ENCODE assay signal across 9 mouse cellular contexts in the genomic region with DNA sequence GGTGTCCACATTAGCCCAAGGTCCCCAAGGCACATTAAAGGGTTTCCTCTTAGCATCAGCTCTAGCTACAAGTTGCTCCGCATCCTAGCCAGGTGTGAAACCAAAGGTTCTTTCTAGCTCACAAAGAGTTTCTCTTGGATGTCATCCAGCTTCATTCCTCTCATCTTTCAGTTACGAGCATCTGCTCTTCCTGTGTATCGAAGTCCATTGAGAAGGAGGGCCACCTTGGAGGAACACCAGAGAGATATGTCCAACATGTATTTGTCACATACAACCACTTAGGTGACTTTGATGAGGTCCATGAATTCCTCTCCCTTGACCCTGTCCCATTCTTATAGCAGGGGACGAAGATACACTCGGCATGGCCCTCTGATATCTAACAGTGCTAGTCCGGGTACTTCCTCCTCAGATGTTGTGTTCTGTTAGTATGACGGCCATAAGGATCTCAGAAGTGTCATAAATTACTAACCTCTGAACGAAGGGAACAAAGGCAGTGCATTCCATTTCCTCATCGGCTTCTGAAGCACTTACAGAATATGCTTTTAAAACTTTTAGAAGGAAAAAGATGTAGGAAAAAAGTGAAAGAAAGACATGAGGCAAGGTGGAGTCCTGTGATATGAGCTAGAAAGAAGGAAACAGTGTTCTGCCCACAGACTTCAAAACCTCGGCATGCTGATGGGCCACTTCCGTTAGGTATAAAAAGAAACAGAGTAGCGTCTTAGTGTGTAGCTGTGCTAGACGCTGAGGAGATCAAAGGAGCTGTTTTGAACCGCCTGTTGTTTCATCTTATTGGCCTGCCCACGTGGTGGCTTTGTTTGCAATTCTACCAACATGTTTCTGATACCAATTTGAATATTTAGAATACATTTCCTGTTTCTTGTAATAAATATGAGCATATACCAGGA.
DNase-seq lines count a peak whose midpoint lies in the region; ATAC-seq and TF ChIP-seq lines count a peak whose summit lies in the region.
"Had no signal": no experiment of that assay in that cellular context is flagged by ENCODE, and none has a peak within 500 bp of the region (broad histone marks: within the 10 kb centered on the region; RNA-seq: fewer than 3 reads in every experiment).

No protein-coding gene starts in this region.

- WGBS in stomach, embryonic 15.5 days, result 69% methylated on average over 15 of the region's 15 CpGs
- WGBS in stomach, postnatal 0 days, result 71% methylated on average over 15 of the region's 15 CpGs
- whole genome bisulfite sequencing in large intestine, adult 2 months, result 22% methylated on average over 15 of the region's 15 CpGs
- WGBS in embryonic facial prominence, embryonic 10.5 days, result 85% methylated on average over 15 of the region's 15 CpGs

- H3K9ac ChIP-seq in stomach, embryonic 15.5 days, result no peak overlapping the region
- H3K9ac ChIP-seq in stomach, postnatal 0 days (ENCODE audit: low read length), result no peak overlapping the region

- peaks cover 6% of the 10 kb centered on the region; the same call in 1 of the 2 replicates for H3K4me1 ChIP-seq in stomach, embryonic 15.5 days
- peaks cover 3% of the 10 kb centered on the region; the same call in 1 of the 2 replicates for H3K4me1 ChIP-seq in stomach, postnatal 0 days (replicated peaks; ENCODE audit: control insufficient read depth, insufficient read depth)
- H3K4me1 ChIP-seq in embryonic facial prominence, embryonic 10.5 days, result peaks cover 29% of the 10 kb centered on the region

- ATAC-seq in stomach, embryonic 15.5 days (ENCODE audit: insufficient read depth, low FRiP score, low read depth), result no peak
- no peak for ATAC-seq in stomach, postnatal 0 days (ENCODE audit: low FRiP score, low TSS enrichment)
- peak; percentile 68 for ATAC-seq in megakaryocyte progenitor cell, adult 5-6 weeks (replicated peaks; ENCODE audit: poor library complexity)

- no peaks in the 10 kb centered on the region for H3K27me3 ChIP-seq in stomach, embryonic 15.5 days (replicated peaks)
- no peaks in the 10 kb centered on the region for H3K27me3 ChIP-seq in stomach, postnatal 0 days (ENCODE audit: control insufficient read depth, insufficient read depth, low read length)
- H3K27me3 ChIP-seq in embryonic facial prominence, embryonic 10.5 days (replicated peaks; ENCODE audit: low read depth, poor library complexity, severe bottlenecking), result no peaks in the 10 kb centered on the region

- no peaks in the 10 kb centered on the region for H3K9me3 ChIP-seq in stomach, embryonic 15.5 days
- no peaks in the 10 kb centered on the region for H3K9me3 ChIP-seq in stomach, postnatal 0 days (ENCODE audit: control insufficient read depth, low read length)
- H3K9me3 ChIP-seq in embryonic facial prominence, embryonic 10.5 days, result no peaks in the 10 kb centered on the region

- no peaks in the 10 kb centered on the region for H3K36me3 ChIP-seq in stomach, embryonic 15.5 days
- no peaks in the 10 kb centered on the region for H3K36me3 ChIP-seq in stomach, postnatal 0 days (ENCODE audit: control insufficient read depth, insufficient read depth, low read length)
- H3K36me3 ChIP-seq in embryonic facial prominence, embryonic 10.5 days (replicated peaks), result no peaks in the 10 kb centered on the region

- TF ChIP-seq CTCF in stomach, postnatal 0 days (IDR thresholded peaks at IDR 0.05; ENCODE audit: low read depth), result no peak

- DNase-seq in stomach, postnatal 0 days (ENCODE audit: low spot score), result no peak
- peak; percentile 38 for DNase-seq in large intestine, adult 2 months (ENCODE audit: low read depth, low spot score)
- peak; percentile 52 to 69 for DNase-seq in thymus, postnatal 36 days
- no peak for DNase-seq in adrenal gland, postnatal 4 days (ENCODE audit: low spot score in 2 of 2)
- DNase-seq in embryonic facial prominence, embryonic 10.5 days (ENCODE audit: low spot score), result no peak
- DNase-seq in layer of hippocampus, adult 8-10 months (ENCODE audit: low spot score in 2 of 2), result no peak
- DNase-seq: cerebellum, adult 18-20 months had no signal

- H3K4me2 ChIP-seq in stomach, embryonic 15.5 days, result no peak overlapping the region
- H3K4me2 ChIP-seq in stomach, postnatal 0 days (replicated peaks; ENCODE audit: low read depth), result no peak overlapping the region

- no peak for TF ChIP-seq EP300 in stomach, postnatal 0 days (optimal IDR thresholded peaks at IDR 0.05)

- H3K27ac ChIP-seq in stomach, embryonic 15.5 days, result 0 out of 2 replicates have a peak overlapping the region, but pooled peaks have one; percentile 13
- no peak overlapping the region for H3K27ac ChIP-seq in stomach, postnatal 0 days (replicated peaks)
- no peak overlapping the region for H3K27ac ChIP-seq in embryonic facial prominence, embryonic 10.5 days (replicated peaks)

- no peak overlapping the region for H3K4me3 ChIP-seq in stomach, embryonic 15.5 days (replicated peaks)
- no peak overlapping the region for H3K4me3 ChIP-seq in stomach, postnatal 0 days (ENCODE audit: low read depth, low read length)
- H3K4me3 ChIP-seq in embryonic facial prominence, embryonic 10.5 days, result no peak overlapping the region

Comparison
In these comparisons a context has a peak if more than half of its experiments do, and no peak if none do; other contexts are left out.
1. DNase-seq: peak in large intestine, adult 2 months (single experiment) and thymus, postnatal 36 days (2 of 2); none in stomach, postnatal 0 days (single experiment), adrenal gland, postnatal 4 days (0 of 2), embryonic facial prominence, embryonic 10.5 days (single experiment) and layer of hippocampus, adult 8-10 months (0 of 2).